Mouse (Mus musculus): ENCODE data around the gene Elmsan1. TPM values are rescaled to one million over a fixed set of nuclear protein-coding genes. Genes with fewer than 3 reads are reported as not detected.

Elmsan1 gene
- polyA plus RNA-seq, 1 experiment: 10.1 TPM

DNA sequence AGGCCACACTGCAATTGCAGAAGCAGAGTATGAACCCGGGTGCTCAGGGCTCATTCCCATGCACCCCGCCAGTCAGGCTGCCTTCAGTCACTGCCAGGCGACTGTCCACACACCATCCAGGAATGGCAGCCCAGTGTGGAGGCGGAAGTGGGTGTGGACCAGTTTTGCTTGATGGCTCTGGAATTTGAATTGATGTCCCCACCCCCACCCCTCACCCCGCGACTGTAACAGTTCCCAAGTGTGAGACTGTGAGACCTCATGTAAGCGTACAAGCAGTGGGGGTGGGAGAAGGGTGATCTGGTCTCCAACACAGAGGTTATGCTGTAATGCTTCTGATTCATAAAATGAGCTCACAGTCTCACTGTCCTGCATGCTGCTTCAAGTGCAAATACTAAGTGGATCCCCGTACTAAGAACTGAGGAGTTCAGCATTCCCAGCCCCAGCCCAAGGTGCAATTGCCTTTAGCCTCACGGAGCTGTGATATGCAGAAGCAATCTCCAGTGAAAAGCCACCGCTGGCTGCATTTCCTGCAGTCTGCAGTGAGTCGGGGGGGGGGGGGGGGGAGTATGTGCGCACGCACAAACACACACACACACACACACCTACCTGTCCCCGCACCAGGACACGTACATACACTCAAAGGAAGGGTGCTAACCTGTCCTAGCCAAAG lies 28.4 kb downstream of the Elmsan1 start:
- peaks cover 53% of the 10 kb centered on the region for H3K36me3 ChIP-seq (replicated peaks; ENCODE audit: low read length)
- H3K9me3 ChIP-seq: peaks cover 7% of the 10 kb centered on the region
- H3K4me3 ChIP-seq (replicated peaks): peak overlapping the region; percentile 82
- TF ChIP-seq FLI1 (IDR thresholded peaks at IDR 0.05; ENCODE audit: low read length): no peak
- peaks cover 84% of the 10 kb centered on the region for H3K4me1 ChIP-seq
- H3K27me3 ChIP-seq (replicated peaks): no peaks in the 10 kb centered on the region

DNA sequence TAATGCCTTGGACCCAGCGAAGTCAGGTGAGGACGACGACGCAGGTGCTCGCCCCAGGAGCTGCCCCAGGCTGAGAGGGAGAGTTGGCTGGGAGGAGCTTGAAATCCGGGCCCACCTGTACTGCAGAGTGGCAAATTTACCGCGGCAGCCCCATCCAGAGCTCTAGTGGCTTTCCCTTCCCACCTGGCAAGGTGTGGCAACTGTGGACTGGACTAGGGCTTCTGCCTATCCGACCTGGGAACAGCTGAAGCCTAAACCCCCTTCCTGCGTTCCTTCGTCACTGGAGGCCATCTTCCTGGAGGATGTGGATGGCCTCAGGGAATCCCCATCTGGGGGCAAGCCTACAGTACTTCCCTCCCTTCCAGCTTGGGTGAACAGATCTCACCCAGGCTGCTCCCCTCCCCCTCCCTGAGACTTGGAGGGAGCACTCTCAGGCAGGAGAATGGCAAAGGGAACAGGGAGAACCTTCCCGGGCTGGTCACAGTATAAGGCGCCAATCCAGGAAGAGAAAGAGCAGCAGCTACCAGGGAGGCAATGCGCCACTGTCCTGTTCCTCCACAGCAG lies 29.7 kb downstream of the Elmsan1 start:
- Histone ChIP-seq H3K36me3 (replicated peaks; ENCODE audit: low read length) (peaks cover 67% of the 10 kb centered on the region), H3K4me1 (peaks cover 85% of the 10 kb centered on the region), H3K27me3 (replicated peaks) (no peaks in the 10 kb centered on the region), H3K9me3 (peaks cover 7% of the 10 kb centered on the region), H3K4me3 (replicated peaks) (peak overlapping the region; percentile 89)
- no peak for TF ChIP-seq FLI1 (IDR thresholded peaks at IDR 0.05; ENCODE audit: low read length)
- TF ChIP-seq GATA1 (IDR thresholded peaks at IDR 0.05; ENCODE audit: borderline replicate concordance, low read length): no peak

DNA sequence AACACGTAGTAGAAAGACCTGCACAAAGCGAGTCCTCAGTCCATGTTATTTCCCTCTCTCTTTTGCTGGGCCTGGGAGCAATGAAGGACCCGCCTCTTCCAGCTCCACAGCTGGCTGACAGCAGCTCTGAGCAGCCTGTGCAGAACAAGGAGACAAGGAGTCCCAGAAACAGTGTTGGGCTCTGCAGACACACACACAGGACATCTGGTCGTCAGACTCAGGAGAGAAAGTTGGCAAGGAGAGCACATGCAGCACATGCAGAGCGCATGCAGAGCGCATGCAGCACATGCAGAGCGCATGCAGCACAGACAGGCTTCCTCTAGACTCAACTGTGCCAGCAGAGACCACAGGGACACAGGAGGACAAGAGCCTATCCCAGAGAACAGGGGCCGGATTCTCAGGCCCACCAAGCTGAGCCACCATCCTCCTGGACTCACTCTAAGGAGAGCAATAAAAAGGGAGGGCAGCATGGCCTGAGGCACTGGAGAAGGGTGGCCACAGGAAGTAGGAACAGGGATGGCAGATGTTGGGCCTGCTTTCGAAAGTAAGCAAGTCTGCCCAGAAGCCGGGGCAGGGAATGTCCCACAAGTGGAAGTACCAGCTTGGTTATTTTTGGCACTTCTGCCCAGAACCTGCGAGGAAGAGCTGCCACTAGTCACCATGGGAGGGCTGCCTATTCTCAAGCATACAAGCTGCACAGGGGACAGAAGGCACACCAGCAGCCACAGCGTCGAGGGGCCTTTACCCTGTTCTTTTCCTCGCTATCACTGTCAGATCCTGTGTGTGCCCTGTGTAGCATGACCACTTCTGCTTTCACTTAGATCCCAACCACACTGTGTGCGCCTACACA lies 30.7 kb downstream of the Elmsan1 start:
- peaks cover 70% of the 10 kb centered on the region for H3K36me3 ChIP-seq (replicated peaks; ENCODE audit: low read length)
- H3K4me1 ChIP-seq: peaks cover 90% of the 10 kb centered on the region
- TF ChIP-seq FLI1 (IDR thresholded peaks at IDR 0.05; ENCODE audit: low read length): no peak
- H3K4me3 ChIP-seq (replicated peaks): peak overlapping the region; percentile 89
- no peaks in the 10 kb centered on the region for H3K27me3 ChIP-seq (replicated peaks)
- peaks cover 7% of the 10 kb centered on the region for H3K9me3 ChIP-seq

DNA sequence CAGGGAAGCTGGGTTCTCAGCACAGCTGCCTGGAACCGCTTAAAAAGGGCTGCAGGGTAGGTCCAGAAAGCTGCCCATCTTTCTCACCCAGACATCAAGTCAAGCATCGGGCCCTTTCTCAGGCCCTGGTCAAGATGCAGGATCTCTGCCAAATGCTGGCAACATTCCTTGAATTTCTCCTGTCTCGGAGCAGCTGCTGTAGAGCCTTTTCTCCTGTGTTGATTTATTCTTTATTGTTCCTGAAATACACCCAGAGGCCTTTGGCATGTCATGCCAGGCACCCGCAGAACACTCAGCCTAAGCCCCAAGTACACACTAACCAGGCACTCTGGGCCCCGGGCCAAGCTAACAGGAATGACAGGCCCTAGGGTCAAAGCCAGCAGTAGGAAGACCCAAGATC lies 31.7 kb downstream of the Elmsan1 start:
- Histone ChIP-seq H3K27me3 (replicated peaks) (no peaks in the 10 kb centered on the region), H3K4me3 (replicated peaks) (no peak overlapping the region), H3K4me1 (peaks cover 90% of the 10 kb centered on the region), H3K9me3 (peaks cover 7% of the 10 kb centered on the region), H3K36me3 (replicated peaks; ENCODE audit: low read length) (peaks cover 76% of the 10 kb centered on the region)
- TF ChIP-seq GATA1 (IDR thresholded peaks at IDR 0.05; ENCODE audit: borderline replicate concordance, low read length) (no peak), FLI1 (IDR thresholded peaks at IDR 0.05; ENCODE audit: low read length) (no peak)

DNA sequence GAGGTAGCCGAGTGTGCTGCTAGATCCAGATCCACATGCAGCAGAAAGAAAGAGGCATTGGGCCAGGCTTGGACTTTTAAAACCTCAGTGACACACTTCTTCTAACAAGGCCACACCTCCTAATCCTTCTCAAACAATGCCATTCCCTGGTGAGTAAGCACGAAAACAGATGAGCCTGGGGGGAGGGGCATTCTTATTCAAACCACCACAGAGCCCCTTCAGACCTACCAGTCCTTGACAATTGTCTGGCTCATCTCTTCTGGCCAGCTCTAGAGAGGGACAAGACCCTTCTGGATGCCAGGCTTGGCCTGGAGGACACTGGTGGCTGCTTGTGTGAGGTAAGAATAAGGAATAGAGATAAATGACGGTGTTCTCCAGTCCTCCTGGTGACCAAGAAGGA lies 32.1 kb downstream of the Elmsan1 start:
- TF ChIP-seq GATA1 (IDR thresholded peaks at IDR 0.05; ENCODE audit: borderline replicate concordance, low read length) (no peak), FLI1 (IDR thresholded peaks at IDR 0.05; ENCODE audit: low read length) (no peak)
- no peaks in the 10 kb centered on the region for H3K27me3 ChIP-seq (replicated peaks)
- peaks cover 7% of the 10 kb centered on the region for H3K9me3 ChIP-seq
- peaks cover 79% of the 10 kb centered on the region for H3K36me3 ChIP-seq (replicated peaks; ENCODE audit: low read length)
- H3K4me1 ChIP-seq: peaks cover 90% of the 10 kb centered on the region
- H3K4me3 ChIP-seq (replicated peaks): no peak overlapping the region

DNA sequence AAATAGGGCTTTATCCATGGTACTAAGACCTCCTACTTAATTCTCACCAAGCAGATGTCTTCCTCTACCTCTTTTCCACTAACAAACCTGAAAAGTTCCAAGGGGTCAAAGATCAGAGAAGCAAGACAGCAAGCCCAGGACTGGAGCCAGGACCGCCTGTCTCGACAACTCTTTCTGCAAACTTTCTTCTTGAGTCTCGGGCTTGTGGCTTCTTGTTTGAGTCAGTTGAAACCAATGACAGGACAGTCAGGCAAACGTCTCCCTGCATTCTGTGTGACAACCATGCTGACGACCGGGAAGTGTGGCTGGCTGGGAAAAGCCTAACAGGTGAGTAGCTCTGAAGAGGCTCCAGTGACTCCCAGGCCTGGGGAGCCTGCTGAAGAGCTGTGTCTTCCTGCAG lies 33.1 kb downstream of the Elmsan1 start:
- Histone ChIP-seq H3K36me3 (replicated peaks; ENCODE audit: low read length) (peaks cover 75% of the 10 kb centered on the region), H3K4me3 (replicated peaks) (no peak overlapping the region)

DNA sequence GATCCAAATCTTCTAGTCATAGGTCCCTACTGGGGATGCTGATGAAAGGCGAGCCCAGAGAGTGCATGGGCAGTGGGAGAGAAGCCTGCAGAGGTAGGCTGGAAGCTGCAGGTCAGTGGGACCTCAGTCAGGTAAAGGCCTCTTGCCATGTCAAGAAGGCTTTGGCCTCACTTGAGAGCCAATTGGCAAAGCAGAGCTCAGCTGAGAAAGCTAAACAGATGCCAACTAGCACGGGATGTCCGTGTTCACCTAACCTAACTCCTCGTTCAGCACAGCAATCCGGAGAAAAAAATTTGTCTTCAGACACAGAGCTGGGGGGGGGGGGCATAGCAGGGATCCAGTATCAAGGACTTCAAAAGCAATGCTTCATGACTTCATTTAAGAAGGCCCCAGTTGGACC lies 33.7 kb downstream of the Elmsan1 start:
- Histone ChIP-seq H3K4me3 (replicated peaks) (no peak overlapping the region), H3K4me1 (peaks cover 90% of the 10 kb centered on the region), H3K27me3 (replicated peaks) (no peaks in the 10 kb centered on the region), H3K9me3 (peaks cover 7% of the 10 kb centered on the region), H3K36me3 (replicated peaks; ENCODE audit: low read length) (peaks cover 71% of the 10 kb centered on the region)
- TF ChIP-seq GATA1 (IDR thresholded peaks at IDR 0.05; ENCODE audit: borderline replicate concordance, low read length) (no peak), FLI1 (IDR thresholded peaks at IDR 0.05; ENCODE audit: low read length) (no peak)

More for the DNA sequence above, 33.1 kb downstream of the Elmsan1 start:
- H3K27me3 ChIP-seq (replicated peaks): no peaks in the 10 kb centered on the region
- H3K9me3 ChIP-seq: peaks cover 7% of the 10 kb centered on the region
- peaks cover 90% of the 10 kb centered on the region for H3K4me1 ChIP-seq
- TF ChIP-seq GATA1 (IDR thresholded peaks at IDR 0.05; ENCODE audit: borderline replicate concordance, low read length) (no peak), FLI1 (IDR thresholded peaks at IDR 0.05; ENCODE audit: low read length) (no peak)

DNA sequence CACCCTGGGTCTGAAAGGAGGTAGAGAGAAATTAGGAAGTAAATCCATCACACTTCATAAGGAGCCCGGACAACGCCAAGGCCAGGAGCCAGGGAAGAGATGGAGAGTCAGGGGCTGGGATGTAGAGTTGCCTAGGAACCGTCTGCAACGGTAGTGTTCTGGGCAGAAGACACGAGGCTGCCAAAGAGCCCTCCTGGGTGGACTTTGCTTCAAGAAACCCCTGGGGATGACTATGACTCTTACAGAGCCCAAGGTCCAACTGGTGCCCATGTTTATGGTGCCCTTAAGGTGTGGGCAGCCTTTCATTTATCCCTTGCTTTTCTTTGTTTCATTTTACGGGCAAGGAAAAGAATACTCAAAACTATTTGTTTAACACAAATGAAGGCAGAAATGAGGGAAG lies 36.7 kb downstream of the Elmsan1 start:
- peaks cover 51% of the 10 kb centered on the region for H3K36me3 ChIP-seq (replicated peaks; ENCODE audit: low read length)
- TF ChIP-seq FLI1 (IDR thresholded peaks at IDR 0.05; ENCODE audit: low read length) (no peak), GATA1 (IDR thresholded peaks at IDR 0.05; ENCODE audit: borderline replicate concordance, low read length) (no peak)
- H3K9me3 ChIP-seq: peaks cover 7% of the 10 kb centered on the region
- H3K27me3 ChIP-seq (replicated peaks): no peaks in the 10 kb centered on the region
- H3K4me1 ChIP-seq: peaks cover 90% of the 10 kb centered on the region
- no peak overlapping the region for H3K4me3 ChIP-seq (replicated peaks)

DNA sequence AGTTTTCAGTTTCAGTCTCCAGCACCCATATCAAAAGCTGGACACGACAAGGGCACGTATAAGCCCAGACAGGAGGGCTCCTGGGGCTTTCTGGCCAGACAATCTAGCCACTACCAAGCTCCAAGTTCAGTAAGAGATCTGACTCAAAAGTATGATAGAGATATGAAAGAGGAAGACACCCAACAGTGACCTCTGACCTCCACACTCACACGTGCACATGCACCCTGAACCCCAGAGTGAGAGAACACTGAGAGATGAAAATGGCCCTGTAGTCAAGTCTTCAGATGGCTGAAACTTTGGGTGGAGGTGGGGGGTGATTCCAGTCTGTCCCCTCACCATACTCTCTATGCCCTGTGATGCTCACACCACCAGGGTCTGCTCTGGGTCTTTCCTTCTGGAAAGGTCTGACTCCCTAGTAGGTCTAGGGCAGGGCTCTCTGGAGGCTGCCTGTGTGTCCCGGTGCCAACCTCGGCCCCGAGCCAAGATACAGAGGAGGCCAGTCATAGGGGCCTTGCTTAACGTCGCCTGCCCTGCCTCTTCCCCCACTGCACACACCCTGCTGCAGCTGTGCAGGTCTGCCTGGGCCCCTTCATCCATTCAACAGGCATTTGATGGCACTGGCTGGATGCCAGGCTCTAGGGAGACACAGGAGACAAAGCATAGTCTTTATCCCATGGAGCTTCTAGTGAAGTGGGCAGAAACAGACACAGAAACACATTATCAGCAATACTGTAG lies 37.8 kb downstream of the Elmsan1 start:
- Histone ChIP-seq H3K9me3 (no peaks in the 10 kb centered on the region), H3K27me3 (replicated peaks) (no peaks in the 10 kb centered on the region), H3K4me3 (replicated peaks) (peak overlapping the region; percentile 78), H3K4me1 (peaks cover 90% of the 10 kb centered on the region), H3K36me3 (replicated peaks; ENCODE audit: low read length) (peaks cover 40% of the 10 kb centered on the region)
- TF ChIP-seq GATA1 (IDR thresholded peaks at IDR 0.05; ENCODE audit: borderline replicate concordance, low read length): no peak
- TF ChIP-seq FLI1 (IDR thresholded peaks at IDR 0.05; ENCODE audit: low read length): no peak

All from megakaryocyte, embryonic 14.5 days (primary cell).